Mouse (Mus musculus): ENCODE measurements at regions not wholly inside any gene's neighbourhood (a gene's known extent, or its start where the extent isn't known, plus 50 kb on each side); places are given as distances from the start of the nearest gene placed in this dataset.

DNA sequence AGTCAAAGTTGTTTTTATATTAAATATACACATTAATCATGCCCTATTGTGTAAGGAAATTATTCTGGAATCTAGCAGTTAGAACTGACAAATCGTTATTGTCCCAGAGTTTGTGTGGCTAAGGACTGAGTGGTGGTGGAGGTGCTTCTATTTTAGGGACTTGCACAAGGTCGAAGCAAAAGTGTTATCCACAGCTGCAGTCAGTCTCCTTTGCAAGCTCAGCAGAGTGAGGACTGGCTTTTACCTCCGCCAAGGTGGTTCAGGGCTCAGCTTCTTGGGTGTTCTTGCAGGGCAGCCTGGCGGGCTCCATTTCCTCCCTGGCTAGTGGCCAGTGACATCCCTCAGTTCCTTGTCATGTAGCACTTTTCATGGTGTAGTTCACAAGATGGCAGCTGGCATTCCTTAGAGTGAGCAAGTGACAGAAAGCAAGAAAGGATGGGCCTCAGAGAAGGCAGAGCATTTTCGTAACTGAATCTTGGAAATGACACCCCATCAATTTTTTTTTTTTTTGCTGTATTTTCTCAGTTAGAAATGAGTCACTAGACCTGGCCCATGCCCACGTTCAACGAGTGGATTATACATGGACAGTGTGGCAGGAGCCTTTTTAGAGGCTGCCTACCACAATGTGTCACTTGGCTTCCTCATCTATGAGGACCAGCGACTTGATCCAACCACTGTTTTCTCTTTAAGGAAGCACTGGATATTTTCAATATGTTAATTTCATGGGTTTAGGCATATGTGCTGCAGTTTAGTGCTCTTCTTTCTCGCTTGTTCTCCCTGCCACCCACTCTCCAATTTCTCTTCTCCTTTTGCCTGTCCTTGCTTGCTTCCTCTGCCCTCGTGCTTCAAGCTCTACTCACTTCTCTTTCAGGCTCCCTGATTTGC is 129.1 kb upstream of the Zeb2 start:
- Histone ChIP-seq H3K4me3 (ENCODE audit: low read depth, low read length) (no peak overlapping the region), H3K4me2 (ENCODE audit: low read depth, low read length) (no peak overlapping the region), H3K36me3 (replicated peaks; ENCODE audit: control insufficient read depth, insufficient read depth, low read length) (no peaks in the 10 kb centered on the region), H3K4me1 (ENCODE audit: control insufficient read depth, insufficient read depth) (peaks cover 7% of the 10 kb centered on the region), H3K27me3 (ENCODE audit: control insufficient read depth, insufficient read depth, low read length) (no peaks in the 10 kb centered on the region), H3K9me3 (replicated peaks; ENCODE audit: control insufficient read depth, low read length) (no peaks in the 10 kb centered on the region), H3K27ac (ENCODE audit: low read depth) (no peak overlapping the region), H3K9ac (replicated peaks; ENCODE audit: low read depth, low read length) (no peak overlapping the region)
- DNase-seq (ENCODE audit: low spot score) (peak; percentile 14), ATAC-seq (ENCODE audit: insufficient read depth, low read depth) (no peak)
- no peak for TF ChIP-seq EP300 (IDR thresholded peaks at IDR 0.05; ENCODE audit: low read depth)
- TF ChIP-seq CTCF (IDR thresholded peaks at IDR 0.05; ENCODE audit: low read depth) = no peak
- WGBS = 65% methylated on average over 10 of the region's 10 CpGs

DNA sequence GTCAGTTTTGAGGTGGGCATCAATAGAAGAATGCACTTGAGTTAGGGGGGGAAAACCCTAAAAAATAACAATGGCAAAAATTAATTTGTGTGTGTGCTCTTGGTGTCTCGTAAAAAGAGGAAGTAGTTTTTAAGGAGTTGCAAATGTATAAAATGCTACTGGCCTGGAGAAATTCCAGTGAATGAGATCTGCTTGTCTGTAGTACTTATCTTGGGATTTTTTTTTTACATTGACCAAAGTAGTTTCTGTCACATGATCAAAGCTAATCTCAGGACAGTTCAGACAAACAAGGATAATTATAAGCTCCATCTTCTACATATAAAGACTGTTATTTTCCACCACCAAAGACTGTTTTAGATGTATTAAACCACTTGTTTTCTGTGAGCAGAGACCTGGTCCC is 128.3 kb upstream of the Zeb2 start:
- TF ChIP-seq CTCF (IDR thresholded peaks at IDR 0.05; ENCODE audit: low read depth) (no peak), EP300 (IDR thresholded peaks at IDR 0.05; ENCODE audit: low read depth) (no peak)
- H3K36me3 ChIP-seq (replicated peaks; ENCODE audit: control insufficient read depth, insufficient read depth, low read length) = no peaks in the 10 kb centered on the region
- WGBS = 75% methylated on average over 1 of the region's 1 CpGs
- no peaks in the 10 kb centered on the region for H3K9me3 ChIP-seq (replicated peaks; ENCODE audit: control insufficient read depth, low read length)
- DNase-seq (ENCODE audit: low spot score) (no peak), ATAC-seq (ENCODE audit: insufficient read depth, low read depth) (no peak)
- no peaks in the 10 kb centered on the region for H3K27me3 ChIP-seq (ENCODE audit: control insufficient read depth, insufficient read depth, low read length)
- no peak overlapping the region for H3K27ac ChIP-seq (ENCODE audit: low read depth)
- no peak overlapping the region for H3K9ac ChIP-seq (replicated peaks; ENCODE audit: low read depth, low read length)
- H3K4me1 ChIP-seq (ENCODE audit: control insufficient read depth, insufficient read depth) = peaks cover 11% of the 10 kb centered on the region
- H3K4me2 ChIP-seq (ENCODE audit: low read depth, low read length) = no peak overlapping the region
- no peak overlapping the region for H3K4me3 ChIP-seq (ENCODE audit: low read depth, low read length)

DNA sequence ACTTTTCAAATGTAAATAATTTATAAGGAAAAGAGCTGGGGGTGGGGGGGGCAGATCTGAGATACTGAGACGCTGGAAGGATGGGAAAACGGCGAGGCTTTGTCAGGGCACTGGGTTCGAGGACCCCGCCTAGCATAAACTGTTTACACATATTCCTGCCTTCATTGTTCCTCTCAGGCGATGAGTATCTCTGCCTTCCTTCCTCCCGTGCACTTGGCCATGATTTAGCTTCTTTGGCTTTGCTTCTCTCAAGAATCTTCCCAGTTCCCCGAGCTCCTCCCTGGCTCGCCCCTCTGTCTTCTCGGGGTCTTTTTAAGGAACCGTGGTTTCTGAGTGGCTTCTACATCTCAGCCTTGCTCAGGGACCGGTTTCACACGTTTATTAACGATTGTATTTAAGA is 127.3 kb upstream of the Zeb2 start:
- Histone ChIP-seq H3K36me3 (replicated peaks; ENCODE audit: control insufficient read depth, insufficient read depth, low read length) (no peaks in the 10 kb centered on the region), H3K27me3 (ENCODE audit: control insufficient read depth, insufficient read depth, low read length) (no peaks in the 10 kb centered on the region), H3K4me3 (ENCODE audit: low read depth, low read length) (no peak overlapping the region), H3K9me3 (replicated peaks; ENCODE audit: control insufficient read depth, low read length) (no peaks in the 10 kb centered on the region), H3K27ac (ENCODE audit: low read depth) (no peak overlapping the region), H3K9ac (replicated peaks; ENCODE audit: low read depth, low read length) (no peak overlapping the region), H3K4me1 (ENCODE audit: control insufficient read depth, insufficient read depth) (peaks cover 17% of the 10 kb centered on the region), H3K4me2 (ENCODE audit: low read depth, low read length) (no peak overlapping the region)
- WGBS = 79% methylated on average over 14 of the region's 14 CpGs
- ATAC-seq (ENCODE audit: insufficient read depth, low read depth) (no peak), DNase-seq (ENCODE audit: low spot score) (no peak)
- no peak for TF ChIP-seq CTCF (IDR thresholded peaks at IDR 0.05; ENCODE audit: low read depth)
- TF ChIP-seq EP300 (IDR thresholded peaks at IDR 0.05; ENCODE audit: low read depth) = no peak

DNA sequence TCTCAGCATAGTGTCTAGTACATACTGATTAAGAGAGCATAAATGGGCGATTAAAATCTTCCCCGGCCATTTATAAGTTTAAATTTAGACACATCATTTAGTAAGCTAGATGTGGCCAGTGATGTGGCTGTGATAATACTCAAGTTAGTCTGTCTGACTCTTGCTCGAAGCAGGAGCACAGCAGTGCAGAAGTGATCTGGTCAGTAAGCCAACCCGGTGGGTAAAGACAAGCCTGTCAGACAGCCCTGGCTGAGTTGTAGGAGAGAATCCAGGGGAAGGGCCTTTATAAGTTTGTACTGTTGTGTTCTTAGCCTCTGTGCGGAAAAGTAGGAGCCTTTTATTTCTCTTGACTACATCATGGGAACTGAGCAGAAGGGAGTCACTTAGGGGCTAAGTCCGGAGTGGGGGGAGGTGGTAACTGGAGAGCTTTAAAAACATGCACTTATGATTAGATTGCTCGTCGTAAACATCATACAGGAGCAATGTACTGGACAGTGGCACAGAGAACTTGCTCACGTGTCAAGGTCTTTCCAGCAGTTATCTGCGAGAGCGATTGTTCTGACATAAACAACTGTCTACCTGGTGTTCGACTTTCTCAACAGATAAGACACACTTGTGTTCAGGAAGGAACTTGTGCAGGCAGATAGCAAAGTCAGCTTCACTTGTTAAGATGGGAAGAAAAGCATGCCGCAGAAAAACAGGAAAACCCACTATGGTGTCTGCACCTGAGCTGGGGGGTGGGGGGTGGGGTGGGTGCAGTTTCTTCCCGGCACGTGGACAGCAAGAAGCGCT is 122.5 kb upstream of the Zeb2 start:
- ATAC-seq (ENCODE audit: insufficient read depth, low read depth) (peak; percentile 33), DNase-seq (ENCODE audit: low spot score) (peak; percentile 11)
- TF ChIP-seq CTCF (IDR thresholded peaks at IDR 0.05; ENCODE audit: low read depth) (no peak), EP300 (IDR thresholded peaks at IDR 0.05; ENCODE audit: low read depth) (no peak)
- Histone ChIP-seq H3K27ac (ENCODE audit: low read depth) (peak overlapping the region; percentile 71), H3K36me3 (replicated peaks; ENCODE audit: control insufficient read depth, insufficient read depth, low read length) (no peaks in the 10 kb centered on the region), H3K9ac (replicated peaks; ENCODE audit: low read depth, low read length) (0 out of 2 replicates have a peak overlapping the region, but pooled peaks have one; percentile 9), H3K9me3 (replicated peaks; ENCODE audit: control insufficient read depth, low read length) (no peaks in the 10 kb centered on the region), H3K4me3 (ENCODE audit: low read depth, low read length) (no peak overlapping the region), H3K27me3 (ENCODE audit: control insufficient read depth, insufficient read depth, low read length) (no peaks in the 10 kb centered on the region), H3K4me1 (ENCODE audit: control insufficient read depth, insufficient read depth) (peaks cover 19% of the 10 kb centered on the region; the same call in 1 of the 2 replicates), H3K4me2 (ENCODE audit: low read depth, low read length) (peak overlapping the region; percentile 42)
- 19% methylated on average over 16 of the region's 16 CpGs for WGBS

DNA sequence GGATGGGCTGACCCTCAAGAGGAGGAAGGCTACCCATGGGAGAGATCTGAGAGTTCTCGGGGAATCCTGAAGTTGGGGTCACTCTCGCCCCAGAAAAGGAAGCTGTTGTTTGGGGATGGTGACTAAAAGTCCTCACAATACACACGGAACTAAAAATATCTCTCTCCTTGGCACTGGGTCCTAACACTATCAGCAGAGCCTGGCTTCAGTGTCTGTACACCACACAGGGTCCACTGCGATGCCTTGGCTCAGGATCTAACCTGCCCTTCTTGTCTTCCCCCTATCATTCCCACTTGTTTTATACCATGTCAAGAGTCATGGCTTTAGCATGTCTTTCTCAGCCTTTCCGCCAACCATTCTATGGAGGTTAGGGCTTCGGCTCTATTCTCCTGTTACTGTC is 121.8 kb upstream of the Zeb2 start:
- no peak overlapping the region for H3K4me3 ChIP-seq (ENCODE audit: low read depth, low read length)
- DNase-seq (ENCODE audit: low spot score) = peak; percentile 36
- no peak overlapping the region for H3K9ac ChIP-seq (replicated peaks; ENCODE audit: low read depth, low read length)
- peaks cover 19% of the 10 kb centered on the region; the same call in 1 of the 2 replicates for H3K4me1 ChIP-seq (ENCODE audit: control insufficient read depth, insufficient read depth)
- H3K36me3 ChIP-seq (replicated peaks; ENCODE audit: control insufficient read depth, insufficient read depth, low read length) = no peaks in the 10 kb centered on the region
- no peaks in the 10 kb centered on the region for H3K9me3 ChIP-seq (replicated peaks; ENCODE audit: control insufficient read depth, low read length)
- TF ChIP-seq EP300 (IDR thresholded peaks at IDR 0.05; ENCODE audit: low read depth) (no peak), CTCF (IDR thresholded peaks at IDR 0.05; ENCODE audit: low read depth) (no peak)
- ATAC-seq (ENCODE audit: insufficient read depth, low read depth) = peak; percentile 72
- WGBS = 34% methylated on average over 6 of the region's 6 CpGs
- peak overlapping the region; percentile 71 for H3K27ac ChIP-seq (ENCODE audit: low read depth)
- H3K4me2 ChIP-seq (ENCODE audit: low read depth, low read length) = peak overlapping the region; percentile 42
- H3K27me3 ChIP-seq (ENCODE audit: control insufficient read depth, insufficient read depth, low read length) = no peaks in the 10 kb centered on the region
